Mouse (Mus musculus) stomach, postnatal 0 days (tissue): ENCODE measurements around the gene Dapk2. TPM values are rescaled to one million over a fixed set of nuclear protein-coding genes. Genes with fewer than 3 reads are reported as not detected.
A peak's percentile ranks its signal among the peaks of the same experiment; 100 is the strongest.

Experiments used
- ATAC-seq: fragments of 200-750 bp; cut with Nextera tagmentation; 2 replicates; pipeline ENCODE4 v1.8.0; 2017; ENCODE audit not compliant: low FRiP score, low TSS enrichment
- DNase-seq: peaks from one replicate; pipeline ENCODE4 v3.0.0-alpha.2; 2016; ENCODE audit warnings: low spot score
- H3K27ac ChIP-seq: fragments of 300-500 bp; sonication (generic); replicated peaks from 2 replicates; pipeline ENCODE4 v1.5.1; 2014; ENCODE audit warnings: mild to moderate bottlenecking, control low read depth
- H3K27me3 ChIP-seq: fragments of 300-500 bp; sonication (generic); 2 replicates; pipeline ENCODE4 v1.6.1; 2014; ENCODE audit warnings: low read length; ENCODE audit not compliant: control insufficient read depth, insufficient read depth
- H3K36me3 ChIP-seq: fragments of 300-500 bp; sonication (generic); 2 replicates; pipeline ENCODE4 v1.6.1; 2014; ENCODE audit warnings: low read length, mixed read lengths; ENCODE audit not compliant: control insufficient read depth, insufficient read depth
- H3K4me1 ChIP-seq: fragments of 300-500 bp; sonication (generic); replicated peaks from 2 replicates; pipeline ENCODE4 v1.6.1; 2014; ENCODE audit warnings: antibody characterized with exemption; ENCODE audit not compliant: control insufficient read depth, insufficient read depth
- H3K4me2 ChIP-seq: fragments of 300-500 bp; sonication (generic); replicated peaks from 2 replicates; pipeline ENCODE4 v1.6.1; 2014; ENCODE audit warnings: low read depth, mild to moderate bottlenecking, control low read depth, moderate library complexity
- H3K4me3 ChIP-seq: fragments of 300-500 bp; sonication (generic); 2 replicates; pipeline ENCODE4 v1.5.1; 2014; ENCODE audit warnings: low read depth, low read length, control low read depth
- H3K9ac ChIP-seq: fragments of 300-500 bp; sonication (generic); 2 replicates; pipeline ENCODE4 v1.6.1; 2014; ENCODE audit warnings: mild to moderate bottlenecking, low read length, control low read depth, mixed read lengths
- H3K9me3 ChIP-seq: fragments of 300-500 bp; sonication (generic); 2 replicates; pipeline ENCODE4 v1.6.1; 2016; ENCODE audit warnings: low read length; ENCODE audit not compliant: control insufficient read depth
- CTCF ChIP-seq: IDR thresholded peaks from 2 replicates; pipeline ENCODE4 v1.5.1; 2016; ENCODE audit warnings: antibody characterized with exemption, low read depth, mild to moderate bottlenecking, moderate library complexity
- EP300 ChIP-seq: optimal IDR thresholded peaks from 2 replicates; pipeline ENCODE3; 2016; ENCODE audit warnings: antibody characterized with exemption
- WGBS: fragments of 180-500 bp; shearing (Covaris S2); extraction: QIAGEN DNeasy Blood & Tissue Kit; methylation state at CpG from one replicate; pipeline ENCODE4 v1.1.7; 2014; 5-methylcytosine and 5-hydroxymethylcytosine counted together
- polyA plus RNA-seq: library from polyadenylated mRNA; unstranded; fragments of >200 nt; fragmentation: Nextera tagmentation; extraction: Ambion mirVana; gene quantifications from 2 replicates; pipeline ENCODE4 v1.2.1, GENCODE M21; 2015

Dapk2 gene
- polyA plus RNA-seq, 1 experiment from 2014 or later: 11.8 TPM

DNA sequence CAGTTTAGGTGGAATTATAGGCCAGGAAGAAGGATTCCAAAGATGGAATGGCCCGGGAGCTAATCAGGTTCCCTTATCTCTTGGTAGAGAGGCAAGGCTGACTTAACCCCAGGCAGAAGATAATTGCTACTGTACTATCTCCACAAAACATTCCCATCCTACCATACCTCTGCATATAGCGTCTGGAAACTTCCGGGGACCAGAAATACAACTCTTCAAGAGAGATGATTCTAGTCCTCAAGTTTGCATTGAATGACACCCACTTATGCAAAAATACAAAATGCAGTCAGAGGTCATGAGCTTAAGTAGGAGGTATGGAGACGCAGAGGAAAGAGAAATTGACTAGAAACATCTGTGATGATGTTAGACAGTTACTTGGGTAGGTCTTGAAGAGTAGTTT, 30.1 kb upstream of the Dapk2 start:
- H3K9ac ChIP-seq: no peak overlapping the region
- no peak for ATAC-seq
- 79% methylated on average over 4 of the region's 4 CpGs for WGBS
- no peak for DNase-seq
- no peak overlapping the region for H3K4me2 ChIP-seq
- H3K9me3 ChIP-seq: no peaks in the 10 kb centered on the region
- no peaks in the 10 kb centered on the region for H3K27me3 ChIP-seq
- no peak overlapping the region for H3K4me3 ChIP-seq
- H3K4me1 ChIP-seq: 0 out of 2 replicates have a peak, but pooled peaks cover 3% of the 10 kb centered on the region
- TF ChIP-seq EP300 (no peak), CTCF (no peak)
- no peak overlapping the region for H3K27ac ChIP-seq
- H3K36me3 ChIP-seq: no peaks in the 10 kb centered on the region

DNA sequence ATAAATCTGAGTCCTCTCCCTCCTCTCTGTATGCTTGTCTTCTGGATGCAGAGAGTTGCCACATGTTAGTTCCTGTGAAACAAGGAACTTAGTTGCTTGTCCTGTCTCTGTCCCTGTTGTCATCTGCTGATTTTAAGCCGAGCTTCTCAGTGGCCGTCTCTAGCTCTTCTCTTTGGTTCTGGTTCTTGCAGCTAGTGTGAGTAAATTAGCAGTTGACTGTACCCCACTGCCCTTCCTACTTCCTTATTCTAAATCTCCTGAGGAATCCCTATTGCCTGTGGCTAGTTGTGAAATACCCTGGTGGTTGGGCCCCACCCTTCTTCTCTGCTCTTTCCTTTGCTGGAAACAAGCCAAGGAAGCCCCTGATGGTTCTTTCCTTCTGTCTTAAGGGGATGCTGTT, 26.6 kb upstream of the Dapk2 start:
- Histone ChIP-seq H3K4me1 (no peaks in the 10 kb centered on the region), H3K9ac (no peak overlapping the region), H3K27me3 (no peaks in the 10 kb centered on the region), H3K4me3 (no peak overlapping the region), H3K4me2 (no peak overlapping the region), H3K9me3 (no peaks in the 10 kb centered on the region), H3K27ac (no peak overlapping the region), H3K36me3 (peaks cover 5% of the 10 kb centered on the region; the same call in 1 of the 2 replicates)
- ATAC-seq: no peak
- WGBS: 89% methylated on average over 2 of the region's 2 CpGs
- no peak for DNase-seq
- TF ChIP-seq CTCF (no peak), EP300 (no peak)

DNA sequence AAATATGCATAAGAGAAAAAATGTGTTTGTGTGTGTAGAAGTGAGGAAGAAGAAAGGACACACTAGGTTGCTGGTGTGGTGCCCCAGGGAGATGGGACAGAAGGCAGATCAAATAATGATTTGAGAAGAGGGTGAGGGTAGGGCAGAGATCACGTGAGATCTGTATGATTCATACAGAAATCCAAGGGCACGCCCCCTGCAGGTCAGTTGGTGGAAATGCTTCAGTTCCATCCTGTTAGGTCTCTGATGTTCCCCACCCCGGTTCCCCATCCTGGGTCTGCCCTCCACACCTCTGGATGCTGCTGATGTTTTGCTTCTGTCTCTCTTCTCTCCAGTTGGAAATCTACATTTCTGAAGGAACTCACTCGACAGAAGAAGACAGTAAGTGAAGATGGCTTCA, 22.1 kb upstream of the Dapk2 start:
- H3K36me3 ChIP-seq: peaks cover 22% of the 10 kb centered on the region
- 49% methylated on average over 4 of the region's 4 CpGs for WGBS
- ATAC-seq: peak; percentile 28; the same call in 1 of the 2 replicates

DNA sequence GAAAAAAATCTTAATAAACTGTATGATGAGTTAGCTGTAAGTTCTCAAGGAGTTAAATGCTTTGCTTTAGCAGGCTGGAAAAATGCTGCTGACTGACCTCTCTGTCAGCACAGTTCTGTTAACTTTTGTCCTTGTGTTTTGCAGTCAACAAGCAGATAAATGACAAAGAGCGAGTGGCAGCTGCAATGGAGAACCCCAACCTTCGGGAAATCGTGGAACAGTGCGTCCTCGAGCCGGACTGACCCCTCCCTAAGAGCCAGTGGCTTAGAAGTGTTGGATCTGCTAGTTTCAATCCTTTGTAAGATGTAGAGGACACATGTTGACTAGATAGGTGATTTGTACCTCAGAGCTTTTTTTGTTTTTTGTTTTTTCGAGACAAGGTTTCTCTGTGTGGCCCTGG, 19.8 kb upstream of the Dapk2 start:
- Histone ChIP-seq H3K4me1 (no peaks in the 10 kb centered on the region), H3K9me3 (no peaks in the 10 kb centered on the region), H3K4me2 (no peak overlapping the region), H3K4me3 (no peak overlapping the region), H3K27ac (no peak overlapping the region), H3K9ac (no peak overlapping the region), H3K36me3 (peaks cover 20% of the 10 kb centered on the region), H3K27me3 (no peaks in the 10 kb centered on the region)
- WGBS: 91% methylated on average over 7 of the region's 7 CpGs
- ATAC-seq (no peak), DNase-seq (no peak)
- no peak for TF ChIP-seq CTCF
- no peak for TF ChIP-seq EP300

More for the DNA sequence above, 22.1 kb upstream of the Dapk2 start:
- no peak for DNase-seq
- no peaks in the 10 kb centered on the region for H3K4me1 ChIP-seq
- no peak overlapping the region for H3K4me3 ChIP-seq
- H3K27me3 ChIP-seq: no peaks in the 10 kb centered on the region
- no peak overlapping the region for H3K9ac ChIP-seq
- H3K27ac ChIP-seq: no peak overlapping the region
- no peak for TF ChIP-seq EP300
- peak; percentile 68 for TF ChIP-seq CTCF
- H3K4me2 ChIP-seq: no peak overlapping the region
- no peaks in the 10 kb centered on the region for H3K9me3 ChIP-seq

DNA sequence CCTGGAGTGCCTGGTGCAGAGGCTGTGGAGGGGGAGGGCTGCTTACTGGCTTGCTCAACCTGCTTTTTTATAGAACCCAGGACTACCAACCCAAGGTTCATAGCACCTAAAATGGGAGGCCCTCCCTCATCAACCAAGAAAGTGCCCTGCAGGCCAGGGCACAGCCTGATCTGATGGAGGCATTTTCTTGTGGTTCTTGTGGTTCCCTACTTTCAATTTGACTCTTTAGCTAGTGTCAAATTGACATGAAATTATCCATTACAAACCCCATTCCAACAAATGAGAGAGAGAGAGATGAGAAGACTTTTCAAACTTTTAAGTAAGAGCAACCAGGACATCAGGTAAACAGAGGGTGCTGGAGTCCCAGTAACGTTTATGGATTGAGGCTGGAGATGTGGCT, 15.8 kb upstream of the Dapk2 start:
- no peak overlapping the region for H3K4me2 ChIP-seq
- TF ChIP-seq CTCF: no peak
- H3K27ac ChIP-seq: no peak overlapping the region
- DNase-seq (no peak), ATAC-seq (no peak)
- no peak overlapping the region for H3K9ac ChIP-seq
- WGBS: 74% methylated on average over 1 of the region's 1 CpGs
- no peaks in the 10 kb centered on the region for H3K27me3 ChIP-seq
- no peaks in the 10 kb centered on the region for H3K4me1 ChIP-seq
- no peak overlapping the region for H3K4me3 ChIP-seq
- no peaks in the 10 kb centered on the region for H3K9me3 ChIP-seq
- peaks cover 14% of the 10 kb centered on the region for H3K36me3 ChIP-seq

DNA sequence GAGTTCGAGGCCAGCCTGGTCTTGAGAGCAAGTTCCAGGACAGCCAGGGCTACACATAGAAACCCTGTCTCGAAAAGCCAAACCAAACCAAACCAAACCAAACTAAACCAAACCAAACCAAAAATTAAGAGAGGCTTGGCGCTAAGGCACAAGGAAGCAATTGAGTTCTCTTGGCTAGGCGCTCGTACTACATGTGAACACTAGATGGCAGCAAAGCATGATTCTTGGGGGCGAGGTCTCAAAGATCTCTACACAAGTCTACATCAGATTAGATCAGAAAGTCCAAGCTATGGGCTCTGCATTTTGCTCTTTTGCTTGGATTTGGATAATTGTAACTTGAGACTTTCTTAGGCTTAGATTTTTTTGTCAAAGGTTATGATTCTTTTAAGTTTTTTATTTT, 13.8 kb upstream of the Dapk2 start:
- H3K4me3 ChIP-seq: no peak overlapping the region
- no peak overlapping the region for H3K4me2 ChIP-seq
- no peaks in the 10 kb centered on the region for H3K27me3 ChIP-seq
- H3K9ac ChIP-seq: no peak overlapping the region
- ATAC-seq: peak; percentile 52; the same call in 1 of the 2 replicates
- no peak overlapping the region for H3K27ac ChIP-seq
- peaks cover 10% of the 10 kb centered on the region for H3K36me3 ChIP-seq
- no peaks in the 10 kb centered on the region for H3K9me3 ChIP-seq
- TF ChIP-seq CTCF: peak; percentile 94
- TF ChIP-seq EP300: no peak
- WGBS: 3% methylated on average over 6 of the region's 6 CpGs
- H3K4me1 ChIP-seq: no peaks in the 10 kb centered on the region
- peak; percentile 73 for DNase-seq
